Mouse (Mus musculus) limb, embryonic 14.5 days (tissue): ENCODE measurements around the gene Plekhm3. TPM values are rescaled to one million over a fixed set of nuclear protein-coding genes. Genes with fewer than 3 reads are reported as not detected.
A peak's percentile ranks its signal among the peaks of the same experiment; 100 is the strongest.

Experiments used
- ATAC-seq: fragments of 200-750 bp; cut with Nextera tagmentation; 2 replicates; pipeline ENCODE4 v1.8.0; 2017; ENCODE audit warnings: low read depth, moderate number of reproducible peaks, moderate TSS enrichment; ENCODE audit not compliant: low FRiP score
- DNase-seq: peaks from one replicate; pipeline ENCODE4 v3.0.0-alpha.2; 2015; ENCODE audit warnings: low spot score
- H3K27ac ChIP-seq: fragments of 300-500 bp; sonication (generic); replicated peaks from 2 replicates; pipeline ENCODE4 v1.5.1; 2014; ENCODE audit warnings: low read depth, mild to moderate bottlenecking, low read length, moderate library complexity, mixed read lengths
- H3K27me3 ChIP-seq: fragments of 300-500 bp; sonication (generic); 2 replicates; pipeline ENCODE4 v1.6.1; 2014; ENCODE audit warnings: low read length, mixed read lengths; ENCODE audit not compliant: control insufficient read depth, insufficient read depth
- H3K36me3 ChIP-seq: fragments of 300-500 bp; sonication (generic); 2 replicates; pipeline ENCODE4 v1.6.1; 2014; ENCODE audit warnings: mild to moderate bottlenecking, low read length, moderate library complexity, mixed read lengths; ENCODE audit not compliant: control insufficient read depth, insufficient read depth
- H3K4me1 ChIP-seq: fragments of 300-500 bp; sonication (generic); 2 replicates; pipeline ENCODE4 v1.6.1; 2014; ENCODE audit warnings: antibody characterized with exemption, low read length, mixed read lengths; ENCODE audit not compliant: control insufficient read depth, insufficient read depth
- H3K4me2 ChIP-seq: fragments of 300-500 bp; sonication (generic); replicated peaks from 2 replicates; pipeline ENCODE4 v1.6.1; 2014; ENCODE audit warnings: low read depth, mild to moderate bottlenecking, low read length, moderate library complexity; ENCODE audit not compliant: severe bottlenecking
- H3K4me3 ChIP-seq: fragments of 300-500 bp; sonication (generic); replicated peaks from 2 replicates; pipeline ENCODE4 v1.5.1; 2014; ENCODE audit warnings: low read length
- H3K9ac ChIP-seq: fragments of 300-500 bp; sonication (generic); 2 replicates; pipeline ENCODE4 v1.6.1; 2014; ENCODE audit warnings: mild to moderate bottlenecking, low read depth, low read length, moderate library complexity; ENCODE audit not compliant: severe bottlenecking
- H3K9me3 ChIP-seq: fragments of 300-500 bp; sonication (generic); 2 replicates; pipeline ENCODE4 v1.6.1; 2016; ENCODE audit warnings: low read length; ENCODE audit not compliant: control insufficient read depth
- POLR2A ChIP-seq: fragments of 200-500 bp; IDR thresholded peaks from 2 replicates; pipeline ENCODE4 v1.8.0; 2012; ENCODE audit warnings: inconsistent platforms, mild to moderate bottlenecking, moderate library complexity, borderline replicate concordance; ENCODE audit not compliant: insufficient read depth, insufficient read length; ENCODE audit errors: extremely low read depth
- WGBS: fragments of 180-500 bp; shearing (Covaris S2); extraction: QIAGEN DNeasy Blood & Tissue Kit; methylation state at CpG from one replicate; pipeline ENCODE4 v1.1.7; 2014; 5-methylcytosine and 5-hydroxymethylcytosine counted together
- polyA plus RNA-seq, 2 experiments: library from polyadenylated mRNA; depleted of rRNA in 1 of 2; stranded (reverse) in 1 of 2; unstranded in 1 of 2; fragments of >200 nt; fragmentation: Nextera tagmentation in 1 of 2; extraction: Ambion mirVana in 1 of 2; gene quantifications; 2 replicates each; pipeline versions ENCODE4 v1.2.1 to v1.2.3; 2012 to 2014

The Plekhm3 gene
- polyA plus RNA-seq, 2 experiments, result 3.7 to 6.0 TPM

GRCm38 (mm10) chr1:64867684-64868083 is 88.9 kb downstream of the Plekhm3 start:
- Histone ChIP-seq H3K36me3 (no peaks in the 10 kb centered on the region), H3K9me3 (no peaks in the 10 kb centered on the region), H3K27ac (no peak overlapping the region), H3K27me3 (no peaks in the 10 kb centered on the region), H3K4me1 (peaks cover 3% of the 10 kb centered on the region; the same call in 1 of the 2 replicates), H3K4me2 (no peak overlapping the region), H3K9ac (no peak overlapping the region), H3K4me3 (no peak overlapping the region)
- WGBS, result 60% methylated on average over 4 of the region's 4 CpGs
- no peak for DNase-seq
- TF ChIP-seq POLR2A, result no peak
- ATAC-seq, result no peak

DNA sequence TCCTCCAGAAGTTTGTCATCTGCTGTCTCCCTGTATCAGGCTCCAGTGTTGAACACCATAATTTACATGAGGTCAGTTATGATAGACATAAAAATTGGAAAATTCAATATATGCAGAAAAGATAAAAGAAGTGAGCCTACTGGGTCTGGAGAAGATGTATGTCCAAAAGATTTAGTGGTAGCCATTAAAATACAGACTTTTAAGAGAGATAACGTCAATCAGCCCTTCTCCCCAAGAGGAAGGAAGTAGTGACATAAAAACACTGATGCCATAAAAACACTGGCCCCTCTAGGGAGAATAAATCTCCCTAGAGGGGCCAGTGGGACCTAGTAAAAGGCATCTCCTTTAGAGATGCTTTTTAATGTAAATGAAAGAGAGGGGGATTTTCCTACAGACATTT is 90.5 kb downstream of the Plekhm3 start:
- no peak overlapping the region for H3K9ac ChIP-seq
- H3K36me3 ChIP-seq, result no peaks in the 10 kb centered on the region
- H3K9me3 ChIP-seq, result no peaks in the 10 kb centered on the region
- H3K4me3 ChIP-seq, result no peak overlapping the region
- no peak overlapping the region for H3K4me2 ChIP-seq
- no peaks in the 10 kb centered on the region for H3K27me3 ChIP-seq
- DNase-seq, result no peak
- peaks cover 3% of the 10 kb centered on the region; the same call in 1 of the 2 replicates for H3K4me1 ChIP-seq
- H3K27ac ChIP-seq, result no peak overlapping the region
- ATAC-seq, result no peak
- TF ChIP-seq POLR2A, result no peak
- WGBS, result 25% methylated on average over 1 of the region's 1 CpGs

DNA sequence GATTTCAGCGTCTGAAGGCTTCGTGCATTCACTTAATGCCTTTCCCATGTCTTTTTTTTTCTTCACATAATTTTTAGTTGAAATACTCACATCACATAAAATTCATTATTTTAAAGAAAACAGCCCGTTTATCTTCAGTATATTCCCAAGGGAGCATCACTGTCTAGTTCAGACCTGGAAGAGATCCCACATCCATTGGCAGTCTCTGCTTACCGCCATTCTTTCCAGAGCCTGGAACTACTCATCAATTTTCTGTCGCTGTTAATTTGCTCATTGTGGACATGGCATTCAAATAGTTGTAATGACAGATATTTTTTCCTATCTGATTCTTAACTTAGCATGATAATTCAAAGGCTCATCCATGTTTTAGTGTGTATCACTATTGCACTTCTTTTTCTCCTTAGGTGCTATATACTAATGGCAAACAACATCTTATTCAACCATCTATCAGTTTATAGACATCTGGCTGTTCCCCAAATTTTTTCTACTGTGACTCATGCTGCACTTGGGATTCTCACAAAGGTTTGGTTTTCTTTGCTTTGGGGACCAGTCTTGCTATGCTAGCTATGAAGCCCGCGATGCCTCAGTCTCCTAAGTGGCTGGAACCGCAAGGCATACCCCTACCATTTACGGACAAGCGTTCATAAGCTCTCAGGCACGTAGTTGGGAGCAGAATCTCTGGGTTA is 96.2 kb downstream of the Plekhm3 start:
- ATAC-seq (no peak), DNase-seq (peak; percentile 15)
- Histone ChIP-seq H3K36me3 (no peaks in the 10 kb centered on the region), H3K4me1 (no peaks in the 10 kb centered on the region), H3K9me3 (no peaks in the 10 kb centered on the region), H3K9ac (no peak overlapping the region), H3K4me2 (no peak overlapping the region), H3K27ac (no peak overlapping the region), H3K27me3 (no peaks in the 10 kb centered on the region), H3K4me3 (no peak overlapping the region)
- no peak for TF ChIP-seq POLR2A
- 87% methylated on average over 11 of the region's 11 CpGs for WGBS

DNA sequence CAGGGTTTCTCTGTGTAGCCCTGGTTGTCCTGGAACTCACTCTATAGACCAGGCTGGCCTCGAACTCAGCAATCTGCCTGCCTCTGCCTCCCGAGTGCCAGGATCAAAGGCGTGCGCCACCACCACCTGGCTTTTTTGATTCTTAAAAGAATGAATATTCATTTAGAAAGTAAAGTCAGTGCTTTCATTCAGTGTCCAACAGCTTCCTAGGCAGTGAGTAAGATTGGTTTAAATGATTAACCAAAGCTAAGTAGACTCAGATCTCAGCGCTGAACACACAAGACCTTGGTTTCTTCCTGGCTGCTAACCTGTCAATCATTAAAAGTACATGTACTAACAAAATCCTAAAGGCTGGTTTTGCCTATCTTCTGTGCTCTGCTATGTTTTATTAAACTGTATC is 96.8 kb downstream of the Plekhm3 start:
- 92% methylated on average over 5 of the region's 5 CpGs for WGBS
- H3K36me3 ChIP-seq, result no peaks in the 10 kb centered on the region
- ATAC-seq (no peak), DNase-seq (no peak)
- no peaks in the 10 kb centered on the region for H3K27me3 ChIP-seq
- H3K9me3 ChIP-seq, result no peaks in the 10 kb centered on the region
- H3K4me1 ChIP-seq, result peaks cover 1% of the 10 kb centered on the region; the same call in 1 of the 2 replicates
- H3K9ac ChIP-seq, result no peak overlapping the region
- no peak overlapping the region for H3K4me3 ChIP-seq
- no peak overlapping the region for H3K27ac ChIP-seq
- H3K4me2 ChIP-seq, result no peak overlapping the region
- no peak for TF ChIP-seq POLR2A

DNA sequence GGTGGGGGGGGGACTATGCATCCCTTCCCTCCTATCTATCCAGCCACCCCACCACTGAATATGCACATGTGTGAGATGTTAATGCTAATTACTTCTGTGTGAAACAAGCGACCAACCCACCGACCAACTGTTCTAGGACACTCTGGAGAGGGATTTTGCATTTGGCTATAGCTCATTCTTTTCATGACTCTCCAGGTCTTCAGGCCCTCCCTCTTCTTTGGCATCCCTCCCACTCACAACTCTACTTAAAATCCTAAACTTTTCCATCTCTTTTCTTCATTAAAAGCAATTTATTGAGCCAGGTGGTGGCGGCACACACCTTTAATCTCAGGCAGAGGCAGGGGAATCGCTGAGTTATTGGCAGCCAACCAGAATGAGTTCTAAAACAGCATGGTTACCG is 101.8 kb downstream of the Plekhm3 start:
- no peak for TF ChIP-seq POLR2A
- H3K4me1 ChIP-seq, result peaks cover 13% of the 10 kb centered on the region
- H3K4me3 ChIP-seq, result no peak overlapping the region
- H3K9me3 ChIP-seq, result no peaks in the 10 kb centered on the region
- ATAC-seq (0 out of 2 replicates have a peak, but pooled peaks have one; percentile 19), DNase-seq (peak; percentile 26)
- H3K9ac ChIP-seq, result no peak overlapping the region
- H3K27me3 ChIP-seq, result no peaks in the 10 kb centered on the region
- H3K36me3 ChIP-seq, result no peaks in the 10 kb centered on the region
- H3K27ac ChIP-seq, result no peak overlapping the region
- no peak overlapping the region for H3K4me2 ChIP-seq
- WGBS, result 36% methylated on average over 5 of the region's 5 CpGs
